Mouse (Mus musculus) heart, embryonic 10.5 days (tissue): ENCODE measurements around the gene Coq9. TPM values are rescaled to one million over a fixed set of nuclear protein-coding genes. Genes with fewer than 3 reads are reported as not detected.
A peak's percentile ranks its signal among the peaks of the same experiment; 100 is the strongest.

ENCODE experiments used
- DNase-seq: peaks from one replicate; pipeline ENCODE4 v3.0.0-alpha.2; 2017; ENCODE audit warnings: low spot score
- H3K27ac ChIP-seq: fragments of 300-500 bp; sonication (generic); 2 replicates; pipeline ENCODE4 v1.5.1; 2016; ENCODE audit warnings: mild to moderate bottlenecking
- H3K27me3 ChIP-seq: fragments of 300-500 bp; sonication (generic); 2 replicates; pipeline ENCODE4 v1.6.1; 2016; ENCODE audit warnings: mild to moderate bottlenecking; ENCODE audit not compliant: poor library complexity, insufficient read depth, severe bottlenecking
- H3K36me3 ChIP-seq: fragments of 300-500 bp; sonication (generic); 2 replicates; pipeline ENCODE4 v1.6.1; 2016; ENCODE audit warnings: mild to moderate bottlenecking, moderate library complexity
- H3K4me1 ChIP-seq: fragments of 300-500 bp; sonication (generic); 2 replicates; pipeline ENCODE4 v1.6.1; 2016; ENCODE audit warnings: mild to moderate bottlenecking
- H3K4me3 ChIP-seq: fragments of 300-500 bp; sonication (generic); 2 replicates; pipeline ENCODE4 v1.5.1; 2016; ENCODE audit warnings: mild to moderate bottlenecking, moderate library complexity
- H3K9me3 ChIP-seq: fragments of 300-500 bp; sonication (generic); 2 replicates; pipeline ENCODE4 v1.6.1; 2016; ENCODE audit warnings: mild to moderate bottlenecking, moderate library complexity
- WGBS: fragments of 180-500 bp; shearing (Covaris S2); methylation state at CpG from one replicate; pipeline ENCODE4 v1.1.7; 2016; 5-methylcytosine and 5-hydroxymethylcytosine counted together
- polyA plus RNA-seq: library from polyadenylated mRNA; unstranded; fragments of >200 nt; fragmentation: Nextera tagmentation; extraction: Ambion mirVana; gene quantifications from 2 replicates; pipeline ENCODE4 v1.2.1, GENCODE M21; 2016

Gene Coq9
- polyA plus RNA-seq, 1 experiment from 2014 or later, result 97.9 TPM

DNA sequence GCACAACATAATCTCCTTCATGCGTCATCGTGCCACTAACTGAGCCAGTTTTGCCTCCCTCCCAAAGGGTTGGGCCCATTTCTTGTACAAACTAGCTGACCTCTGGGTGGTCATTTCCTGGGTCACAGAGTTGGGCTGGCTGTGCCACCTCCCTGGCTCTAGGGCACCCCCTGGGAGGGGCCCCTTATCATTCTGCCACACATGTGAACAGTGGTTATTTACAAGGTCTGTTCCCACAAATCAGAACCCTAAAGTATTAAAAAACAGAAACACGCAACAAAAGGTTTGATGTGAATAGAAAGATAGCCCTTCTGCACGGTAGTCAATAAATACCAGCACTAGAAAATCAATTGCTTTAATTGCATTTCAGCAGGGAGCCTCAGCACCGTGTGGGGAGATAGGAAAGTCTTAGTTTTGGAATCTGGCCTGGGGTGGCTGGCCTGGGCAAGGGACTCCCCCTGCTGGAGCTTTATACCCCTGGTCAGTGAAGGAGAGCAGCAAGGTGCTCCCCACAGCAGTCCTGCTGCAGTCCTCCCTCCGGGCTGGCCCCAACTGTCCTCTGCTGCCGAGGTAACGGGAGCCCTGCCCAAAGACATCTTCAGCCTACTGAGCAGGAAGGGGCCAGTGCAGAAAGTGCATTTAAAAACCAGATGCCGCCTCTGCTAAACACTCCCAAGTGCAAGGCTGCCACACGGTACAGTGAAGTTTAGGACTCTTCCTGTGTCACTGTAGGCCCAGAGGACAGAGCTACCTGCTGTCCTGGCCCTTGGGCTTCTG lies 26.0 kb downstream of the Coq9 start:
- 71% methylated on average over 10 of the region's 10 CpGs for WGBS
- Histone ChIP-seq H3K27me3 (no peaks in the 10 kb centered on the region), H3K27ac (no peak overlapping the region), H3K9me3 (no peaks in the 10 kb centered on the region), H3K4me3 (no peak overlapping the region), H3K4me1 (peaks cover 40% of the 10 kb centered on the region), H3K36me3 (peaks cover 95% of the 10 kb centered on the region)
- DNase-seq, result no peak

- Histone ChIP-seq H3K4me3 (no peak overlapping the region), H3K27me3 (no peaks in the 10 kb centered on the region), H3K9me3 (no peaks in the 10 kb centered on the region), H3K4me1 (peaks cover 49% of the 10 kb centered on the region), H3K27ac (no peak overlapping the region), H3K36me3 (peaks cover 97% of the 10 kb centered on the region)
- 85% methylated on average over 10 of the region's 10 CpGs for WGBS
- DNase-seq, result no peak
These were observed 27.2 kb downstream of the Coq9 start for GRCm38 (mm10) chr8:94865292-94865691.

DNA sequence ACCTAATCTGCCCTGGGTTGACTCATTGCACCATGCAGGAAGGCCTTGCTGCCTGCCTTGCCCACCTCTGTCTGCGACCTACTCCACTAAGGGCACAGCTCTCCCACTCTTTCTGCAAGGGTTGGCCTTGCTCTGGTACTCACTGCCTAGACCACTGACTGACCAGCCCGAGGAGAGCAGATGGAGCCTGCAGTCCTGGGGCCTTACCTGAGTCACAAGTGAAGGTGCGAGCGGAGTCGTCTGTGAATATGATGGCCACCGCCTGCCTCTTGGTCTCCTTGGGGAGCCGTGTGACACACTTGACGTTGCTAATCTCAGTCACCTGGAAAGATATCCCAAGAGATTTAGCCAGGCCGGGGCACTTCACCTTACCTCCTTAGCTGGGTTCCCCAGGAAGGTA lies 28.8 kb downstream of the Coq9 start:
- H3K4me3 ChIP-seq, result no peak overlapping the region
- H3K36me3 ChIP-seq, result peaks cover 86% of the 10 kb centered on the region
- peaks cover 59% of the 10 kb centered on the region for H3K4me1 ChIP-seq
- WGBS, result 82% methylated on average over 9 of the region's 9 CpGs
- no peaks in the 10 kb centered on the region for H3K27me3 ChIP-seq
- no peaks in the 10 kb centered on the region for H3K9me3 ChIP-seq
- no peak overlapping the region for H3K27ac ChIP-seq
- no peak for DNase-seq

- Histone ChIP-seq H3K4me1 (peaks cover 73% of the 10 kb centered on the region), H3K27me3 (no peaks in the 10 kb centered on the region), H3K4me3 (peak overlapping the region; percentile 57), H3K27ac (peak overlapping the region; percentile 78; the same call in 1 of the 2 replicates), H3K9me3 (no peaks in the 10 kb centered on the region), H3K36me3 (peaks cover 64% of the 10 kb centered on the region)
- DNase-seq, result no peak
- WGBS, result 42% methylated on average over 7 of the region's 7 CpGs
These were observed 31.0 kb downstream of the Coq9 start for GRCm38 (mm10) chr8:94869146-94869545.

- Histone ChIP-seq H3K4me1 (peaks cover 81% of the 10 kb centered on the region), H3K27ac (peak overlapping the region; percentile 78; the same call in 1 of the 2 replicates), H3K4me3 (peak overlapping the region; percentile 57), H3K9me3 (no peaks in the 10 kb centered on the region), H3K27me3 (peaks cover under 1% of the 10 kb centered on the region; the same call in 1 of the 2 replicates), H3K36me3 (peaks cover 55% of the 10 kb centered on the region)
- no peak for DNase-seq
- WGBS, result 33% methylated on average over 4 of the region's 4 CpGs
These were observed 31.9 kb downstream of the Coq9 start for GRCm38 (mm10) chr8:94870003-94870402.

GRCm38 (mm10) chr8:94870474-94871107 lies 32.5 kb downstream of the Coq9 start:
- no peak for DNase-seq
- Histone ChIP-seq H3K27ac (peak overlapping the region; percentile 78), H3K9me3 (no peaks in the 10 kb centered on the region), H3K27me3 (peaks cover 5% of the 10 kb centered on the region; the same call in 1 of the 2 replicates), H3K36me3 (peaks cover 49% of the 10 kb centered on the region), H3K4me3 (peak overlapping the region; percentile 57), H3K4me1 (peaks cover 84% of the 10 kb centered on the region)
- 21% methylated on average over 22 of the region's 22 CpGs for WGBS

GRCm38 (mm10) chr8:94871108-94871894 lies 33.2 kb downstream of the Coq9 start:
- peaks cover 5% of the 10 kb centered on the region; the same call in 1 of the 2 replicates for H3K27me3 ChIP-seq
- no peaks in the 10 kb centered on the region for H3K9me3 ChIP-seq
- peaks cover 89% of the 10 kb centered on the region for H3K4me1 ChIP-seq
- peak overlapping the region; percentile 57 for H3K4me3 ChIP-seq
- H3K27ac ChIP-seq, result peak overlapping the region; percentile 78
- DNase-seq, result peak; percentile 85
- 7% methylated on average over 7 of the region's 7 CpGs for WGBS
- H3K36me3 ChIP-seq, result peaks cover 42% of the 10 kb centered on the region

GRCm38 (mm10) chr8:94872156-94872555 lies 34.0 kb downstream of the Coq9 start:
- Histone ChIP-seq H3K4me3 (peak overlapping the region; percentile 57), H3K27me3 (peaks cover 5% of the 10 kb centered on the region; the same call in 1 of the 2 replicates), H3K27ac (peak overlapping the region; percentile 78; the same call in 1 of the 2 replicates), H3K4me1 (peaks cover 89% of the 10 kb centered on the region), H3K36me3 (peaks cover 34% of the 10 kb centered on the region), H3K9me3 (no peaks in the 10 kb centered on the region)
- no peak for DNase-seq
- WGBS, result 52% methylated on average over 3 of the region's 3 CpGs

DNA sequence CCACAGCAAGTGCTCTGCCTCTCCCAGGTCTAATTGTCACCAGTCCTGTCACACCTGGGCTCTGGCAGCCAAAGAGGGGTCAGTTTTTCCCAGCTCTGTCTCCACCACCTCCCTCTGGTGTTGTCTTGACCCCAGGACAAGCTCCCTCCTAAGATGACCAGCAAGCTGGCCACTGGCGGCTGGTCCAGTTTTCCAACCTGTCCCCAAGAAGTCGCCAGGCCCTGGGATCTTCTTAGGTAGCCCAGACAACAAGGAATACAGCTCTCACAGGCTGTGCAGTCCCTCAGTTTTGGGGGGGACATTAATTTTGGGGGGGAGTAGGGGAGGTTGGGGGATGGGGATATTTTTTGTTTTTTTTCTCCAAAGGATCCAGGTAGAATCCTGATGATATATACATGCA lies 34.5 kb downstream of the Coq9 start:
- peak overlapping the region; percentile 57 for H3K4me3 ChIP-seq
- DNase-seq, result no peak
- peaks cover 89% of the 10 kb centered on the region for H3K4me1 ChIP-seq
- peaks cover 5% of the 10 kb centered on the region; the same call in 1 of the 2 replicates for H3K27me3 ChIP-seq
- peaks cover 29% of the 10 kb centered on the region for H3K36me3 ChIP-seq
- no peaks in the 10 kb centered on the region for H3K9me3 ChIP-seq
- H3K27ac ChIP-seq, result peak overlapping the region; percentile 78; the same call in 1 of the 2 replicates
- WGBS, result 55% methylated on average over 2 of the region's 2 CpGs

DNA sequence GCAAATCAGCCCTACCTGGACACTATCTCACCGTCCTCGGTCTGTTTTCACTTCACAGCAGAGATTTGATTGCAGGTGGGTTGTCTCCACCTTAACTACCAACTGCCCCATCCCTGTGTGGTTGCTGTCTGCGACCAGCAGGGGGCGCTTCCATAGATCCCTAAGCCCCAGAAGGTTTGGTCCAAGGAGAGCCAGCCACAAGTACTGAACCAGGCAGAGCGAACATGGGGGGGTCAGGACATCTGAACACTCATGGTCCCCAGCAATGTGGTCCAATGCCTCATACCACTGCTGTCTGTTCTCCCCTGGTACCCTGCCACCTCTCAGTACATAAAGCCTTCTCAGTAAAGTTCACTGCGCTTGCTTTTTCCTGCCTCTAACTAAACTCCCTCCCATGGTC lies 36.2 kb downstream of the Coq9 start:
- peak overlapping the region; percentile 91 for H3K27ac ChIP-seq
- DNase-seq, result peak; percentile 88
- peaks cover 74% of the 10 kb centered on the region for H3K4me1 ChIP-seq
- no peaks in the 10 kb centered on the region for H3K9me3 ChIP-seq
- peaks cover 5% of the 10 kb centered on the region; the same call in 1 of the 2 replicates for H3K27me3 ChIP-seq
- WGBS, result 8% methylated on average over 6 of the region's 6 CpGs
- H3K36me3 ChIP-seq, result peaks cover 12% of the 10 kb centered on the region
- peak overlapping the region; percentile 88 for H3K4me3 ChIP-seq

GRCm38 (mm10) chr8:94875096-94875870 lies 37.2 kb downstream of the Coq9 start:
- no peak for DNase-seq
- Histone ChIP-seq H3K9me3 (no peaks in the 10 kb centered on the region), H3K4me3 (peak overlapping the region; percentile 88), H3K36me3 (peaks cover 2% of the 10 kb centered on the region; the same call in 1 of the 2 replicates), H3K4me1 (peaks cover 65% of the 10 kb centered on the region), H3K27me3 (peaks cover 5% of the 10 kb centered on the region; the same call in 1 of the 2 replicates), H3K27ac (peak overlapping the region; percentile 91)
- 6% methylated on average over 17 of the region's 17 CpGs for WGBS

DNA sequence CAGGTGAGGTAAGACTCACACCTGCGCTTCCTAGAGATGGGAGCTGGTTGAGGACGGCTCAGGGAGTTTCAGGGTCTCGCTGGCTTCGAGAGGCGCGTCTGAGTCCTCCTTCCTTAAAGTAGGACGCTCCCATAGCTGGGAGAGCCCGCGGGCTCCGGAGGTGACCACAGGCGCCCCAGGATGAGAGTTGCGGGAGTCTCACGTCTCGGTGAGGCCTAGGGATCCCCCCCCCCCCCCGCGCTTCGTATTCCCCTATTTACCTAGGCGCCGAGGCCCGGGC lies 37.7 kb downstream of the Coq9 start:
- under 1% methylated on average over 20 of the region's 20 CpGs for WGBS
- Histone ChIP-seq H3K4me1 (peaks cover 62% of the 10 kb centered on the region), H3K4me3 (peak overlapping the region; percentile 88)

More for the DNA sequence above, 37.7 kb downstream of the Coq9 start:
- Histone ChIP-seq H3K9me3 (no peaks in the 10 kb centered on the region), H3K36me3 (no peaks in the 10 kb centered on the region), H3K27me3 (peaks cover 5% of the 10 kb centered on the region; the same call in 1 of the 2 replicates), H3K27ac (peak overlapping the region; percentile 91)
- no peak for DNase-seq
